Mouse (Mus musculus) midbrain, postnatal 0 days (tissue): ENCODE data around the gene Best2. TPM values are rescaled to one million over a fixed set of nuclear protein-coding genes. Genes with fewer than 3 reads are reported as not detected.
A peak's percentile ranks its signal among the peaks of the same experiment; 100 is the strongest.

Source experiments
- ATAC-seq: fragments of 200-750 bp; cut with Nextera tagmentation; 2 replicates; pipeline ENCODE4 v1.8.0; 2017; ENCODE audit warnings: moderate number of reproducible peaks, mild to moderate bottlenecking, moderate TSS enrichment, moderate library complexity; ENCODE audit not compliant: low FRiP score
- DNase-seq: peaks from one replicate; pipeline ENCODE4 v3.0.0-alpha.2; 2015; ENCODE audit warnings: low spot score
- H3K27ac ChIP-seq: fragments of 300-500 bp; sonication (generic); 2 replicates; pipeline ENCODE4 v1.5.1; 2014; ENCODE audit warnings: low read depth, mild to moderate bottlenecking, low read length, mixed read lengths
- H3K27me3 ChIP-seq: fragments of 300-500 bp; sonication (generic); 2 replicates; pipeline ENCODE4 v1.6.1; 2014; ENCODE audit warnings: low read length, control low read depth, mixed read lengths; ENCODE audit not compliant: insufficient read depth
- H3K36me3 ChIP-seq: fragments of 300-500 bp; sonication (generic); 2 replicates; pipeline ENCODE4 v1.6.1; 2014; ENCODE audit warnings: low read length, control low read depth, mixed read lengths; ENCODE audit not compliant: insufficient read depth
- H3K4me1 ChIP-seq: fragments of 300-500 bp; sonication (generic); 2 replicates; pipeline ENCODE4 v1.6.1; 2014; ENCODE audit warnings: mild to moderate bottlenecking, control low read depth, antibody characterized with exemption, low read length, mixed read lengths; ENCODE audit not compliant: insufficient read depth
- H3K4me2 ChIP-seq: fragments of 300-500 bp; sonication (generic); 2 replicates; pipeline ENCODE4 v1.6.1; 2014; ENCODE audit warnings: low read depth, mild to moderate bottlenecking, low read length, mixed read lengths; ENCODE audit not compliant: poor library complexity, severe bottlenecking
- H3K4me3 ChIP-seq: fragments of 300-500 bp; sonication (generic); 2 replicates; pipeline ENCODE4 v1.5.1; 2014; ENCODE audit warnings: low read depth, mild to moderate bottlenecking, low read length, moderate library complexity
- H3K9ac ChIP-seq: fragments of 300-500 bp; sonication (generic); replicated peaks from 2 replicates; pipeline ENCODE4 v1.6.1; 2014; ENCODE audit warnings: mild to moderate bottlenecking, low read length, moderate library complexity, mixed read lengths; ENCODE audit not compliant: poor library complexity, severe bottlenecking
- H3K9me3 ChIP-seq: fragments of 300-500 bp; sonication (generic); 2 replicates; pipeline ENCODE4 v1.6.1; 2016; ENCODE audit warnings: low read length, control low read depth
- CTCF ChIP-seq: IDR thresholded peaks from 2 replicates; pipeline ENCODE4 v1.5.1; 2016; ENCODE audit warnings: antibody characterized with exemption, mild to moderate bottlenecking
- WGBS: fragments of 180-500 bp; shearing (Covaris S2); extraction: QIAGEN DNeasy Blood & Tissue Kit; methylation state at CpG from one replicate; pipeline ENCODE4 v1.1.7; 2014; 5-methylcytosine and 5-hydroxymethylcytosine counted together
- polyA plus RNA-seq: library from polyadenylated mRNA; unstranded; fragments of >200 nt; fragmentation: Nextera tagmentation; extraction: Ambion mirVana; gene quantifications from 2 replicates; pipeline ENCODE4 v1.2.1, GENCODE M21; 2015
- total RNA-seq: library from RNA; depleted of rRNA; stranded (reverse); fragments of >200 nt; gene quantifications from 2 replicates; pipeline ENCODE4 v1.2.3, GENCODE M21; 2014

Gene Best2
- total and polyA plus RNA-seq, 2 experiments from 2014 or later: 0.15 TPM; not detected in 1

DNA sequence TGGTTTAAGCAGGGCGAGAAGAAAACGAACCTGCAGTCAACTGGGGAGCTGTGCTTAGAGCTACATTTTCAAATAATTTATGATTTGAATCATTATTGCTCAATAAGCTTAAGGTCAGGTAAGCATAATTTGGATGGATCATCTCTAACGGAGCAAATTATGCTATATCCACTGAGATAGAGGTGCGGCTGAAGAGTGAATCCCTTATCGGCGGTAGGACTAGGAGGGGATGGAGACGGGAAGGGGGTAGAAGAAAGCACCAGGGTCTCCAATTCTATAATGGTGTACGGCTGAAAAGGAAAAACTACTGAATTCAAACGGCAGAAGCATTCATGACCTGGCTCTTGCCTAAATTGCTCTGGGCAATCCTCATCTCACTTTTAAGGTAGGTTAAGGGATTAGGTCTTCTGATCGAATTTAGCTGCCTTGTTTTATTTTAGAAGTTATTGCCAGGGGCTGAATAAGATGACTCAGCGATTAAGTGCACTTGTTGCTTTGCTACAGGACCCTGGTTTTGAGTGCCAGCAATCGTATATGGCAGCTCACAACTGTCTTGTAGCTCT lies 20.9 kb upstream of the Best2 start:
- Histone ChIP-seq H3K9ac (no peak overlapping the region), H3K27me3 (no peaks in the 10 kb centered on the region), H3K9me3 (no peaks in the 10 kb centered on the region), H3K36me3 (peaks cover 16% of the 10 kb centered on the region), H3K4me3 (peak overlapping the region; percentile 88), H3K27ac (no peak overlapping the region), H3K4me1 (peaks cover 5% of the 10 kb centered on the region; the same call in 1 of the 2 replicates), H3K4me2 (peak overlapping the region; percentile 80)
- no peak for TF ChIP-seq CTCF
- DNase-seq (no peak), ATAC-seq (no peak)
- 6% methylated on average over 12 of the region's 12 CpGs for WGBS

DNA sequence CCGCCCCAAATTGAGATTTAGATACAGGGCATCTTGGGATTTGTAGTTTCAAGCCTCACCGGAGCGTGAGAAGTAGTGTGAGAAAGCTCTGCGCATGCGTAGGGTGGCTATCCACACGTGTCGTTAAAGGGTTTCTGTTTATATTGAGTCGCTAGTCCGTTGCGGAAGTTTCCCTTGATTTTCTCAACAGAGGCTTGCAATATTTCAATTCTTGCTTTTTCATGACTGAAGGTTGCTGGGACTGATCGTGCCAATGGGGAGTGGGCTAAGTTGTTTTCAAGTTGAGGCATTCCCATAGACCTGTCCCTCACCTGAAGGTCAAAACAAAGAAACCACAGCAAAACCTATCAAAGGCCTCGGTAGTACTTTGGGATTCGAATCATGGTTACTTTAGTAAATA lies 20.4 kb upstream of the Best2 start:
- Histone ChIP-seq H3K27me3 (no peaks in the 10 kb centered on the region), H3K4me1 (peaks cover 5% of the 10 kb centered on the region; the same call in 1 of the 2 replicates), H3K4me3 (peak overlapping the region; percentile 88; the same call in 1 of the 2 replicates), H3K4me2 (peak overlapping the region; percentile 80), H3K36me3 (peaks cover 21% of the 10 kb centered on the region), H3K27ac (no peak overlapping the region), H3K9me3 (no peaks in the 10 kb centered on the region), H3K9ac (no peak overlapping the region)
- ATAC-seq (no peak), DNase-seq (peak; percentile 92)
- 12% methylated on average over 12 of the region's 13 CpGs for WGBS
- TF ChIP-seq CTCF: no peak

DNA sequence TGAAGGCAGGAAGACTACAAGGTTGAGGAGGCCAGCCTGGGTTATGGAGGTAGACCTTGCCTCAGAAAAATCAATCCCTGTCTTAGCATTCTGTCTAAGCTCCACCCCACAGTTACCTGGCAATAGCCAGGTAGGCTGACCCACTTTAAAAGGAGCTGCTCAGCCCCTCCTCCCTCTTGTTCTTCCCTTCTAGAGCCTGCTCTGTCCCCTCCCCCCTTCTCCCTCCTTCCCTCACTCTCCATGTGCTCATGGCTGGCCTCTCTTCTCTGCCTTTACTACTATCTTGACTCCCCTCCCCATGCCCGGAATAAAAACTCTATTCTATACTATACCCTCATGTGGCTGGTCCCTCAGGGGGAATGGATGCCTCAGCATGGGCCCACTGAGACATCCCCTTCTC lies 19.5 kb upstream of the Best2 start:
- H3K4me1 ChIP-seq: peaks cover 5% of the 10 kb centered on the region; the same call in 1 of the 2 replicates
- H3K9ac ChIP-seq: no peak overlapping the region
- ATAC-seq (no peak), DNase-seq (no peak)
- H3K4me3 ChIP-seq: no peak overlapping the region
- TF ChIP-seq CTCF: no peak
- 65% methylated on average over 1 of the region's 1 CpGs for WGBS
- no peak overlapping the region for H3K4me2 ChIP-seq
- H3K27me3 ChIP-seq: no peaks in the 10 kb centered on the region
- H3K9me3 ChIP-seq: no peaks in the 10 kb centered on the region
- peaks cover 23% of the 10 kb centered on the region for H3K36me3 ChIP-seq
- H3K27ac ChIP-seq: no peak overlapping the region

DNA sequence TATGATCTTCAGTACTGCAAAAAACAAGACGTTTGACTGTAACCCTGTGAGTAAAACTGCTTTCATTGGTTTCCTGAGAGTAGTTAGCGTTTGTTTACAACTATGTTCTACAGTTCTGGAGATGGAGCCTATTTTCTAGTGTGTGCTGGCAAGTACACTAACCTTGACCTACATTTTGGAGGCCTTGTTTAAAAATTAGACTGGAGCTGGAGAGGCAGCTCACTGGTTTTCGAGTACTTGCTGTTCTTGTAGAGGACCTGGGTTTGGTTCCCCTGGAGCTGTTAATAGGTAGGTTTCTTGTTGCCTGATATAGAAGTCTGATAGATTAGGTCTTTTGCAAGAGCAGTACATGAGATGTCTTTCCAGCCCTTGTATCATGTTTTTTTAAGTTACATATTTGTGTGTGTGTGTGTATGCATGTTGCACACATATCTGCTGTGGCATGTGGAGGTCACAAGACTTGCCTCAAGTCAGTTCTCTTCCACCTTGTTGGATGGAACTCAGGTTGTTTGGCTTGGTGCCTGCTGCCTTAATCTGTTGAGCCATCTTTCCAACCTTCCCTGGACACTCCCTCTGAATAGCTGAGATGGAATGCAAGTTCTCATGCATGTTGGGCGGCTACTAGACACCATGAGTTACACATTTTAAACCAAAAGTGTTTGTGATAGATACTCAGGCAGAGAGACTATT lies 18.4 kb upstream of the Best2 start:
- peaks cover 23% of the 10 kb centered on the region for H3K36me3 ChIP-seq
- no peak overlapping the region for H3K27ac ChIP-seq
- DNase-seq: no peak
- no peak overlapping the region for H3K9ac ChIP-seq
- TF ChIP-seq CTCF: no peak
- no peak for ATAC-seq
- H3K4me2 ChIP-seq: no peak overlapping the region
- no peaks in the 10 kb centered on the region for H3K27me3 ChIP-seq
- H3K4me1 ChIP-seq: peaks cover 7% of the 10 kb centered on the region
- WGBS: 89% methylated on average over 4 of the region's 4 CpGs
- H3K4me3 ChIP-seq: no peak overlapping the region
- H3K9me3 ChIP-seq: no peaks in the 10 kb centered on the region

DNA sequence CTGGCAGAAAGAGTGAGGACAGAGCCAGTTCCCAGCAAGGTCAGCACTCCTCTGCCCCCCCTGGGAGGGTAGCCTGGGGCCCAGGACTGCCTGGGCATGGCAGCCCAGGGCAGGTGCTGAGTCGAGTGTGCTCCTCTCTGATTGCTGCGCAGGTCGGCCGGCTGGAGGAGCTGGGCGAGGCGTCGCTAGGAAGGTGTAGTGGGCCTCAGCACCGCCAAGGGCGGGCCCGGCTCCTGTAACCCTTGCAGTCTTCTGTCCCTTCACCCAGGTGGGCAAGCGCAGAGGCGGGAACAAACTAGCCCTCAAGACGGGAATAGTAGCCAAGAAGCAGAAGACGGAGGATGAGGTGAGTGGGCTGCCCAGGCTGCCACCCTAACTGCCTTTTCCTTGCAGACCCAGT lies 14.9 kb upstream of the Best2 start:
- no peaks in the 10 kb centered on the region for H3K9me3 ChIP-seq
- no peak overlapping the region for H3K4me2 ChIP-seq
- WGBS: 93% methylated on average over 14 of the region's 14 CpGs
- ATAC-seq (no peak), DNase-seq (no peak)
- H3K4me1 ChIP-seq: peaks cover 7% of the 10 kb centered on the region
- TF ChIP-seq CTCF: no peak
- no peak overlapping the region for H3K4me3 ChIP-seq
- H3K27me3 ChIP-seq: no peaks in the 10 kb centered on the region
- H3K36me3 ChIP-seq: peaks cover 23% of the 10 kb centered on the region
- no peak overlapping the region for H3K27ac ChIP-seq
- H3K9ac ChIP-seq: no peak overlapping the region; the same call in 1 of the 2 replicates

DNA sequence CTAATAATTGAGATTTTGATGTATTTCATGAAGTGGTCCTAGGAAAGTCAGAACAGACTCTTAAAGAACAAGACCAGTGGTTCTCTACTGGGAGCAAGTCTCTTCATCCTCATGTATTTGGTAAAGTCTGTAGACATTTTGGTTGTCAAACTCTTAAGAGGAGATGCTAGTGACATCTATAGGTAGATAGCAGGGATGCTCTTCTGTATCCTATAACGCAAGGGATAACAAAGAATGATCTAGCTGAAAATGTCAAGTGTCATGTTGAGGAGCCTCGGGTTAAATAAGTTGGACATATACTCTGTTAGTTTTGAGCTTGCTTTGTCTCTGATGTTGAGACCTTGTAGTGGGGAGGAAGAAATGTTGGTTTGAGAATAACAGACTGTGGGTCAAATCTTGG lies 13.6 kb upstream of the Best2 start:
- Histone ChIP-seq H3K27me3 (no peaks in the 10 kb centered on the region), H3K4me1 (peaks cover 11% of the 10 kb centered on the region), H3K4me2 (peak overlapping the region; percentile 92), H3K36me3 (peaks cover 26% of the 10 kb centered on the region), H3K9ac (peak overlapping the region; percentile 99), H3K4me3 (peak overlapping the region; percentile 98), H3K27ac (0 out of 2 replicates have a peak overlapping the region, but pooled peaks have one; percentile 18), H3K9me3 (no peaks in the 10 kb centered on the region)
- DNase-seq (peak; percentile 31), ATAC-seq (no peak)
- 19% methylated on average over 2 of the region's 2 CpGs for WGBS
- TF ChIP-seq CTCF: peak; percentile 58
